Mouse (Mus musculus): ENCODE results near the gene Rmdn2. TPM values are rescaled to one million over a fixed set of nuclear protein-coding genes. Genes with fewer than 3 reads are reported as not detected.

Rmdn2 gene
- polyA plus RNA-seq, 1 experiment, result 12.0 TPM

- Histone ChIP-seq H3K4me3 (ENCODE audit: insufficient read depth, low read length) (no peak overlapping the region), H3K27ac (ENCODE audit: insufficient read depth, low read length) (peak overlapping the region; percentile 5; the same call in 1 of the 2 replicates), H3K4me1 (ENCODE audit: control insufficient read depth, insufficient read depth, low read length) (no peaks in the 10 kb centered on the region; the same call in 1 of the 2 replicates)
- TF ChIP-seq POLR2A (IDR thresholded peaks at IDR 0.05; ENCODE audit: low read depth, low read length) (no peak), CTCF (IDR thresholded peaks at IDR 0.05; ENCODE audit: borderline replicate concordance, insufficient read depth, low read length) (no peak)
Measured at GRCm38 (mm10) chr17:79589913-79590312, 21.8 kb upstream of the Rmdn2 start.

- H3K4me3 ChIP-seq (ENCODE audit: insufficient read depth, low read length), result no peak overlapping the region
- H3K4me1 ChIP-seq (ENCODE audit: control insufficient read depth, insufficient read depth, low read length), result peaks cover 5% of the 10 kb centered on the region
- no peak for TF ChIP-seq CTCF (IDR thresholded peaks at IDR 0.05; ENCODE audit: borderline replicate concordance, insufficient read depth, low read length)
- no peak for TF ChIP-seq POLR2A (IDR thresholded peaks at IDR 0.05; ENCODE audit: low read depth, low read length)
- H3K27ac ChIP-seq (ENCODE audit: insufficient read depth, low read length), result no peak overlapping the region
Measured at GRCm38 (mm10) chr17:79595996-79596395, 15.7 kb upstream of the Rmdn2 start.

GRCm38 (mm10) chr17:79598151-79598550 is 13.5 kb upstream of the Rmdn2 start:
- TF ChIP-seq CTCF (IDR thresholded peaks at IDR 0.05; ENCODE audit: borderline replicate concordance, insufficient read depth, low read length), result no peak
- no peak for TF ChIP-seq POLR2A (IDR thresholded peaks at IDR 0.05; ENCODE audit: low read depth, low read length)
- Histone ChIP-seq H3K4me3 (ENCODE audit: insufficient read depth, low read length) (no peak overlapping the region), H3K4me1 (ENCODE audit: control insufficient read depth, insufficient read depth, low read length) (peaks cover 5% of the 10 kb centered on the region), H3K27ac (ENCODE audit: insufficient read depth, low read length) (no peak overlapping the region)

- peak overlapping the region; percentile 60; the same call in 1 of the 2 replicates for H3K27ac ChIP-seq (ENCODE audit: insufficient read depth, low read length)
- H3K4me3 ChIP-seq (ENCODE audit: insufficient read depth, low read length), result no peak overlapping the region
- peaks cover 5% of the 10 kb centered on the region for H3K4me1 ChIP-seq (ENCODE audit: control insufficient read depth, insufficient read depth, low read length)
- TF ChIP-seq POLR2A (IDR thresholded peaks at IDR 0.05; ENCODE audit: low read depth, low read length) (no peak), CTCF (IDR thresholded peaks at IDR 0.05; ENCODE audit: borderline replicate concordance, insufficient read depth, low read length) (no peak)
Measured at GRCm38 (mm10) chr17:79598596-79599577, 12.8 kb upstream of the Rmdn2 start.

- TF ChIP-seq CTCF (IDR thresholded peaks at IDR 0.05; ENCODE audit: borderline replicate concordance, insufficient read depth, low read length), result no peak
- no peak for TF ChIP-seq POLR2A (IDR thresholded peaks at IDR 0.05; ENCODE audit: low read depth, low read length)
- Histone ChIP-seq H3K4me1 (ENCODE audit: control insufficient read depth, insufficient read depth, low read length) (peaks cover 5% of the 10 kb centered on the region), H3K27ac (ENCODE audit: insufficient read depth, low read length) (no peak overlapping the region), H3K4me3 (ENCODE audit: insufficient read depth, low read length) (no peak overlapping the region)
Measured at GRCm38 (mm10) chr17:79600108-79600507, 11.6 kb upstream of the Rmdn2 start.

GRCm38 (mm10) chr17:79602381-79602780 is 9.3 kb upstream of the Rmdn2 start:
- TF ChIP-seq CTCF (IDR thresholded peaks at IDR 0.05; ENCODE audit: borderline replicate concordance, insufficient read depth, low read length) (no peak), POLR2A (IDR thresholded peaks at IDR 0.05; ENCODE audit: low read depth, low read length) (no peak)
- H3K4me3 ChIP-seq (ENCODE audit: insufficient read depth, low read length), result no peak overlapping the region
- H3K27ac ChIP-seq (ENCODE audit: insufficient read depth, low read length), result no peak overlapping the region
- peaks cover 5% of the 10 kb centered on the region for H3K4me1 ChIP-seq (ENCODE audit: control insufficient read depth, insufficient read depth, low read length)

- no peak overlapping the region for H3K27ac ChIP-seq (ENCODE audit: insufficient read depth, low read length)
- TF ChIP-seq POLR2A (IDR thresholded peaks at IDR 0.05; ENCODE audit: low read depth, low read length), result no peak
- no peak for TF ChIP-seq CTCF (IDR thresholded peaks at IDR 0.05; ENCODE audit: borderline replicate concordance, insufficient read depth, low read length)
- H3K4me1 ChIP-seq (ENCODE audit: control insufficient read depth, insufficient read depth, low read length), result peaks cover 2% of the 10 kb centered on the region
- no peak overlapping the region for H3K4me3 ChIP-seq (ENCODE audit: insufficient read depth, low read length)
Measured at GRCm38 (mm10) chr17:79603427-79603826, 8.2 kb upstream of the Rmdn2 start.

GRCm38 (mm10) chr17:79605794-79606193 is 5.9 kb upstream of the Rmdn2 start:
- Histone ChIP-seq H3K27ac (ENCODE audit: insufficient read depth, low read length) (no peak overlapping the region), H3K4me1 (ENCODE audit: control insufficient read depth, insufficient read depth, low read length) (no peaks in the 10 kb centered on the region), H3K4me3 (ENCODE audit: insufficient read depth, low read length) (no peak overlapping the region)
- TF ChIP-seq POLR2A (IDR thresholded peaks at IDR 0.05; ENCODE audit: low read depth, low read length) (no peak), CTCF (IDR thresholded peaks at IDR 0.05; ENCODE audit: borderline replicate concordance, insufficient read depth, low read length) (no peak)

GRCm38 (mm10) chr17:79609697-79610096 is 2.0 kb upstream of the Rmdn2 start:
- TF ChIP-seq CTCF (IDR thresholded peaks at IDR 0.05; ENCODE audit: borderline replicate concordance, insufficient read depth, low read length) (no peak), POLR2A (IDR thresholded peaks at IDR 0.05; ENCODE audit: low read depth, low read length) (no peak)
- Histone ChIP-seq H3K27ac (ENCODE audit: insufficient read depth, low read length) (no peak overlapping the region), H3K4me1 (ENCODE audit: control insufficient read depth, insufficient read depth, low read length) (no peaks in the 10 kb centered on the region), H3K4me3 (ENCODE audit: insufficient read depth, low read length) (no peak overlapping the region)

- Histone ChIP-seq H3K4me3 (ENCODE audit: insufficient read depth, low read length) (no peak overlapping the region), H3K4me1 (ENCODE audit: control insufficient read depth, insufficient read depth, low read length) (no peaks in the 10 kb centered on the region), H3K27ac (ENCODE audit: insufficient read depth, low read length) (no peak overlapping the region)
- no peak for TF ChIP-seq POLR2A (IDR thresholded peaks at IDR 0.05; ENCODE audit: low read depth, low read length)
- no peak for TF ChIP-seq CTCF (IDR thresholded peaks at IDR 0.05; ENCODE audit: borderline replicate concordance, insufficient read depth, low read length)
Measured at GRCm38 (mm10) chr17:79610163-79610755, 1.4 kb upstream of the Rmdn2 start.
